Mouse (Mus musculus): Measurements from ENCODE around the gene Bnip1.

The Bnip1 gene

GRCm38 (mm10) chr17:26840922-26841731, 60.3 kb downstream of the Bnip1 start:
- no peak for DNase-seq

GRCm38 (mm10) chr17:26841981-26842380, 61.1 kb downstream of the Bnip1 start:
- no peak for DNase-seq

Data from cerebellum, postnatal 14 days (tissue).